Mouse (Mus musculus) ZHBTc4 (cell line): ENCODE data around the gene Mmp23.
A peak's percentile ranks its signal among the peaks of the same experiment; 100 is the strongest.
"Not testable (repeated sequence)": the region's sequence is repeated elsewhere in the genome, so short reads cannot be mapped to it uniquely, and the experiment has no call there.

Experiments used
- DNase-seq: peaks from one replicate; pipeline ENCODE4 v3.0.0-alpha.2; 2011; ENCODE audit warnings: low read depth, low spot score

The Mmp23 gene

GRCm38 (mm10) chr4:155654456-155655298, 1.5 kb upstream of the Mmp23 start:
- DNase-seq: peak; percentile 84

GRCm38 (mm10) chr4:155654183-155654455, 935 bp upstream of the Mmp23 start:
- DNase-seq: no peak

- DNase-seq: peak; percentile 61
Measured at GRCm38 (mm10) chr4:155653451-155654182, 433 bp upstream of the Mmp23 start.

GRCm38 (mm10) chr4:155652283-155653085, 700 bp downstream of the Mmp23 start:
- DNase-seq: no peak

GRCm38 (mm10) chr4:155651553-155652269, 1.5 kb downstream of the Mmp23 start:
- peak; percentile 68 for DNase-seq

- no peak for DNase-seq
Measured at GRCm38 (mm10) chr4:155649355-155649754, 3.8 kb downstream of the Mmp23 start.

- no peak for DNase-seq
Measured at GRCm38 (mm10) chr4:155645721-155646120, 7.5 kb downstream of the Mmp23 start.

GRCm38 (mm10) chr4:155645308-155645707, 7.9 kb downstream of the Mmp23 start, which contains the start of gene Gm10563:
TSS of gene Gm10563 (minus strand) at chr4:155645408.
- not testable (repeated sequence) for DNase-seq

GRCm38 (mm10) chr4:155643531-155643930, 9.7 kb downstream of the Mmp23 start:
- no peak for DNase-seq

GRCm38 (mm10) chr4:155635766-155636499, 17.3 kb downstream of the Mmp23 start:
- DNase-seq: no peak

- DNase-seq: no peak
Measured at GRCm38 (mm10) chr4:155630267-155630666, 22.9 kb downstream of the Mmp23 start.

- peak; percentile 100 for DNase-seq
Measured at GRCm38 (mm10) chr4:155624338-155625291, 28.6 kb downstream of the Mmp23 start, which contains the start of gene Cdk11b. TSS of gene Cdk11b (plus strand) at chr4:155624854.

GRCm38 (mm10) chr4:155618321-155618720, 34.9 kb downstream of the Mmp23 start:
- no peak for DNase-seq

- no peak for DNase-seq
Measured at GRCm38 (mm10) chr4:155613264-155613663, 39.9 kb downstream of the Mmp23 start.

- DNase-seq: no peak
Measured at GRCm38 (mm10) chr4:155611860-155612259, 41.3 kb downstream of the Mmp23 start.

GRCm38 (mm10) chr4:155606825-155607224, 46.4 kb downstream of the Mmp23 start:
- DNase-seq: no peak

- no peak for DNase-seq
Measured at GRCm38 (mm10) chr4:155605132-155605531, 48.1 kb downstream of the Mmp23 start.

GRCm38 (mm10) chr4:155603801-155604200, 49.4 kb downstream of the Mmp23 start:
- DNase-seq: no peak

GRCm38 (mm10) chr4:155602753-155603152, 50.4 kb downstream of the Mmp23 start:
- DNase-seq: no peak
